Mouse (Mus musculus) thymus, postnatal 10 days (tissue): Measurements from ENCODE around the gene Cxcl17.

ENCODE experiments used
- DNase-seq, 2 experiments: peaks; one replicate each; pipeline ENCODE4 v3.0.0; 2021; ENCODE audit warnings: low spot score in 2 of 2

The Cxcl17 gene

DNA sequence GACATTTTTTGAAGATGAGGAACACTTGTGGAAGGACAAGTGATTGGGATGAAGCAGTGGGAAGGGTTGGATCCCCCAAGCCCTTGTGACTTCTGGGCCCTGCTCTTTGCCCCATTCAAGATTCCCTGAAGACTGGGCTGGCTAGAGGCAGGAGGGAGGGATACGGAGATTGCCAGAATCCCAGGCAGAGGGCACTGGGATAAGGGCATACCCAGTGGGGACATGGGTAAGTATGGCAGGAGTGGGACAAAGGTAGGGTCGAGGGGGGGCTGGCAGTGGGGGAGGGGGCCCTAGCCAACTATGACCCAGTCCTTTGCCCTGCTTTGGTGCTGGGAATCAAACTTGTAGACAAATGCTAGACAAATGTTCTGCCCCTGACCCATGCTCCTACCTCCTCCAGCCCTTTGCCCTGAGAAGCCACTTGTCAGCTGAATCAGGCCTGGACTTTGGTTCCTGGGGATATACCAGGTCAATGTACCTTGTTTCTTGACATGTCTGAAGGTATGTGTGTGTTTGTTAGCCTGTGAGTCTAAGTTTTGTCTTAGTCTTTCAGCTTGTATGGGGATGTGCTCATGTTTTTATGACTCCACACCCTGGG, 20.7 kb downstream of the Cxcl17 start:
- no peak for DNase-seq

DNA sequence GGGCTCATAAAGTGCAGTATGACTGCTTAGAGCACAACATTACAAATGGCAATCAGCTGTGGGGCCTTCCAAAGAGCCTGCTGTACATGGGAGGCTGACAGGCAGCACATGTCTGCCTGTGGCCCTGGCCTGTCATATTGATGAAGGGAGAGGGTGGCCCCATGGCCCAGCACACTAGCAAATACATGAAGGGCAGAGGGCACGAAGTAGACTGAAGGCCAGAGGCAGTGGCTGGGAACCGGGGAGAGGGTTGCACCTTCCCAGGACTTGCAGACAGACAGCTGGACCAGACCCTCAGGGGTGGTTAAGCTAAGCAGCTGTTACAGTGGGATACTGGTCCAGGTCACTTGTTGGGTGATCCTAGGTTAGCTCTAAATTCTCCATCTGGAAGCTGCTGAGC, 21.7 kb downstream of the Cxcl17 start:
- no peak for DNase-seq

DNA sequence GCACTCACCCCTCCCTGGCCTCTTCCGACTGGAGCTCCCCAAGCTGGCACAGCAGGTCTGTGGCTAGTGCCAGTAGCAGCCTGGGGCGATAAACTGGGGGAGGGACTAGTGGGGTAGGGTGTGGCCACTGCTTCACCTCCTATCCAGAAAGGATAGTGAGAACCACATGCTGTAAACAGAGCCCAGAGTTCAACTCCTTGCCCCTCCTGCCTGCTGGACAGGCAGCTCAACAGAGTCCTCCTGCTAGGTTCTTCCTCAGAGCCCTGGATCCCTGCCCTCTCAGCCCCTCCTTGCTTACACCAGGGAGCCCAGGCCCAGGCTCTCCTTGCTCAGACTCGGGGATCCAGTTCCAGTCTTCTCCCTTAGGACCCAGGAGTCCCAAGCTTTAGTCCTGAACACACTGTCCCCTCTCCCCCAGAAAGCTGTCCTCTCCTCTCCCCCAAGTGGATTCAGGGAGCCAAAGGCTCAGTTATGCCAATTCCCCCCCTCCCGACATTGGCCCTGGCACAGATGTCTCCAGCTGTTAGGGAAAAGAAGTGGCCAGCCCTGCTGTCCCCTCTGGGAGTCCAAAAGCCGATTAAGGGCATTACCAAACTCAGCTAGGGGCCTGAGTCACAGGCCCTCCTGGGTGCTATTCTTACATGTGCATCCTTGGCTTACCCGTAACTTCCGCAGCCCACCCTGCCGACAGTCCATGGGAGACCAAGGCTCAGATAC, 22.5 kb downstream of the Cxcl17 start:
- no peak for DNase-seq

DNA sequence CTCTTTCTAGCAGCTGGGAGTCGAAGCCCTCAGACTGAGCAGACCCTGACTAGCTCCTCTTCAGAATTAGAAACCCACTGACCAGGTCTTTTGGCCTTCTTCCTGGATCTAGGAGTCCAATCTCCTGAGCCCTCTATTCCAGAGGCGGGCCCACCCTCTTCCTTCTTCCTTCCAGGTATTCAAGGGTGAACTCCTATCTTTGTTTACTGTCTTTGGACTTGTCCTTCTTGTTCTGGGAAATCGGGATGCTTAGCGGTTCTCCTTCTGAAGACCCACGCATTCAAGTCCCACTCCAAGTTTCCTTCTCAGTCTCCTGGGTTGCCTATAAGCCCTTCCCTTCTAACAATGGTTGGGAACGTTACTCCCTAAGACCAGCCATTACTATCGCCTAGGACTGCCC, 23.8 kb downstream of the Cxcl17 start:
- DNase-seq, result no peak

DNA sequence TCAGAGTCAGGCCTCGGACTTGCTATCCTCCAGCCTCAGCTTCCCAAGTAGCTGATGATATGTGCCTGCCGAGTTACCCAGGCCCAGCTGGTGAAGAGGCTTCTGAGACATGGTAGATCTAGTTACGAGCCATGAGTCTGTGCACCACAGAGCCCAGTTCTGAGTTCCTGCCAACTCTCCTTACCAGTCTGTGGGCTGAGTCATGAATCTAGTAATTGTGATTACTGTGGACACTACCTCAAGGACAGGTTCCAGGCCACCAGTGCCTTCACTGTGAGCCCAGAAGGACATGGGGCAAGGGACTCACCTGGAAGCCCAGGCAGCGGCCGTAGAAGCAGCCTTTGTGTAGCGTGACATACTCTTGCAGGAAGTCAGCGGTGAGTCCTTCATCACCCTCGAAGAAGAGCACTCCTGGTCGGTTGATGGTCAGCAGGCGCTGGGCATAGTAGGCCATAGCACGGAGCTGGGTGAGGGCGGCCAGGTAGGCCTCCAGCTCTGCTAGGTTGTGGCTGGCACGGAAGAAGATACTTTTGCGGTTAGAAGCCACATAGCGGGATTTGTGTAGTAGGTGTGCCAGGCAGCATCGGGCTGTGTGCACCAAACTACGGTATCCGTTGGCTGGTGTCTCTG, 24.8 kb downstream of the Cxcl17 start:
- no peak for DNase-seq

DNA sequence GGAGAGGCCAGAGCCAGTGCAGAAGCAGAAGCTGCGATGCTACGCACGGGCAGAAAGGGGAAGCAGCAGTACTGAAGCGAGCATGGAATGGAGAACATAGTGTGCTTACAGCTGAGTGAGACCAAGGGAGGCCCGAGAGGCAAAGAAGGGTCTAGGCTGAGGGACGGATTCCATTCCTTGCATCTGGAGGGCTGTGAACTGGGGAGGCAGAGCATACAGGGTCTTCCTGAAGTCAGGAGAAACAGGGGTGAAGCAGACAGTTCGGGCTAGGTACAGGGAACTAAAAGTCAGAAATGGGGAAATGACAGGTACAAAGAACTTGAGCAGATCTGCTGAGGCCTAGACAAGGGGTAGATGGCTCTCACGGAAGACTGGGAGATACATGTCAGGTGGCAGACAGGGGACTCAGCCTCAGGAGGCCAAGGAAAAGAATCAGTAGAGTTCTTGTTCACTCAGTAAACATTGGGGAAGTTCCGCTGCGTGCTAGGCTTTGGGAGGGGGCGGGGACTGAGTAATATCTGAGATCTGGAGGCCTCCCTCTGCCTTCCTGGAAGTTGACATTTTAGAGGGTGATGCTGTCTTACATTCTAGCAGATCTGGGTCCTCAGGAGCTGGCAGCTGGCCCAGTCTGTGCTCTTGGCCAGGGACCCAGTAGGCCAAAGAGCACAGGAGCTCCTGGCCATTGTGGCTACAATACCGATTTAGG, 26.7 kb downstream of the Cxcl17 start:
- DNase-seq, result no peak

DNA sequence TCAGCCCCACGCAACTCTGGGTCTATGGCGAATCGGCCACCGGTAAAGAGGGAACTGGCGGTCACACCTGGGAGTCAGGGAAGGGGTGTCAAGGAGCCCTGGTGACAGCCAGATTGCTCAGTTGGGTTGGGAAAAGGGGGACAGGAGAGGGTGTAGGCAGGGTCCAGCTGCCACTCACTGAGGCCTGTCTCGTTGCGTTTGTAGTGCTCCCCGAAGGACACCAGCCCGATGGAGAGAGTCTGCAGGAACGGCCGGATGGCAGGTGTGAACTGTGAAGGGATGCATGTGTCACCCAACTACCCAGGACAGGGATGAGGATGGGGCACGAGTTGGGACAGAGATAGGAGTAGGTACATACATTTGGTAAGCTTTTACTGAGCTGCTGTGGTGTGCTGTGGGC, 27.4 kb downstream of the Cxcl17 start:
- DNase-seq, result no peak

DNA sequence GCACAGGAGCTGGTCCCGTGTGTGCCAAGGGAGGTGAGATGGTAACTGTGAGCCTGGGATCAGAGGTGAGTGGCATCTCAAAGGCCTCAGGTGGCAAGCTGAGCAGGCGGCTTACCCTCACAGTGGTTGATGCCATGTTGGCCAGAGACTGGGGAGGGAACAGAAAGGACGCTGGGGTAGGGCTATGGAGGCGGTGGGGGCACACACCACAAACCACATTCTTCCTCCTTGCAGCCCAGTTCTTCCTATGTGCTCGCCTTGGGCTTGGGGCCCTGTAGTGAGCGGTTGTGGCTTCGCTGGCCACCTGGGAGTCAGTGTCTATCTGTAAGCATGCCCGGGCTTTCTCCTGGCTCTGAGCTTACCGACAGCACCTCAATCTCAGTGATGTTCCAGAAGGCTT, 27.9 kb downstream of the Cxcl17 start:
- DNase-seq, result no peak

DNA sequence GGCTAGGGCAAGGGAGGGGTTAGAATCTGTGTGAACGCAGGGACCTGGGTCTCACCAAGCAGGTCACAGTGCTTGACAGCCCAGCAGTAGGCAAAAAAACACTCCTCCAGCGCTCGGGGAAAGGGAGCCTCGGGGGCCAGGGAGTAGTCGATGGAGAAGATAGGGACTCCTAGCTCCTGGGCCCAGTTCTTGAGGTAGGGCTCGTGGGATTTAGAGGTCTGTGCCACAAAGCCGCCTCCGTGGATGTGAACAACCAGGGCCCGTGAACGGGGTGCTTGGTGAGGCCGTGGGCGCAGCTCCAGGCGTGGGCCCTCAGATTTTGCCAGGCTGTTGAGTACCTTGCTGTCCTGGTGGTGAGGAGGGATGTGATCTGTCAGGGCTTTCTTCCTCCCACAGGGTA, 28.4 kb downstream of the Cxcl17 start:
- DNase-seq, result no peak

DNA sequence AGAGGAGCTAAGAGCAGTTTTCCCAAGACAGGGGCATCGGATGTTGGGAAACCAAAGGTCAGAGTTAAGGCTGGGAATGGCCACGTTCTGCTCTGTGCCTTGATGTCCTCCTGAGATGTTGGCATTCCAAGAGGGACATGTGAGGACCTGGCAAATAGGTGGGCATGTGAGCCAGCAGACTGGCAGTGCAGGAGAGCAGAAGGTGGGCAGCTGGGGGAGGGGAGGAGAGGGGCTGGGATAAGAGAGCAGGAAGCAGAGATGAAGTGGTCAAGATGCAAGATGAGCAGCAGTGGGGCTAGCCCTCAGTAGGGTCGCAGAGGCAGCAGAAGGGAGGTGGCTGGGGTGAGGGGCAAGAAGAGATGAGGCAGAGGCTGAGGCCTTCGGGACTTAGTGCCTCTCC, 28.8 kb downstream of the Cxcl17 start:
- DNase-seq, result no peak

DNA sequence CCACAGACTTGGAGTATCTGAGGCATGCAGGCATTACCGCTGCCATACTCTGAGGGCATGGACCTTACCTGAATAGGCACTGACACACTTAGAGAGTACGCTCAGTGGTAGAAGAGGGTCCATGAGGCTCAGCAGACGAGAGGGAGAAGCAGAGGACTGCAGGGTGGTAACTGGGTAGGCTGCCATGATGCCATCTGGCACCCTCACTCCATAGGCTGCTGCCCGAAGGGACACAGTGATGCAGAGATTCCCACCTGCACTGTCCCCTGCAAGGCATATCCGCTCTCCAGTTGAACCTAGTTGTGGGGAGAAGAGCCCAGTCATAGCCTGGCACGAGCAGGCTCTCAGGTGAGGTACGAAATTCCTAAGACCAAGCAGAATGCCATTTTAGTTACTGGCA, 29.3 kb downstream of the Cxcl17 start:
- DNase-seq, result no peak

DNA sequence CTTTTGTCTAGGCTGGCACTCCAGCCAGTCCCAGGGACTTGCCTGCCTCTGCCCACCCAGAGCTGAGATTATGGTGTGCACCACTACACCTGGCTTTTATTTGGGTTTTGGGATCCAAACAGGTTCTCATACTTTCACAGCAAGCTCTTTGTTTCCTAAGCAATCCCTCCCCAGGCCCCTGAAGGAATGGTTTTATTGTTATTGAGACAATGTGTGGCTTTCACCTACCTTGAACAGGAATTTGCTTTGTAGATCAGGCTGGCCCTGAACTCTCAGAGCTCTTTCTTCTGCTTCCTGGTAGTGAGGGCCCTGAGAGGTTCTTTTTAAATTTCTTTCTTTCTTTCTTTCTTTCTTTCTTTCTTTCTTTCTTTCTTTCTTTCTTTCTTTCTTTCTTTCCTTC, 30.1 kb downstream of the Cxcl17 start:
- no peak for DNase-seq

DNA sequence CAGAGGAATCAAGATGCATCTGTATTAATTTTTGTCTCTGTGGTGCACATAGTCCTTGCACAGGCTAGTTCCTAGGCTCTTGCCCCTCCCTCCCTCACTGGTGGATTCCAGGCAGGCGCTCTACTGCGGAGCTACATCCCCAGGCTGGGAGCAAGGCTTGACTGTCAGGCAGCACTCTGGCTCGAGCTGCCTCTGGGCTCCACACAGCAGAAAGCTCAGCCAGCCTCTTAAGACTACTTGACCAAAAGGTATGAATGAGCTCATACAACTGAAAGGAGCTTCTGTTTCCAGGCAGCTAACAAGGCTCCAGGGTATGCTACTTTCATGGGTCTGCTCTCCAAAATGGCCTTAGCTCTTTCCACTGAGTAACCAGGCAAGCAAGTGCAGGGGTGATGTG, 31.4 kb downstream of the Cxcl17 start:
- DNase-seq, result no peak

DNA sequence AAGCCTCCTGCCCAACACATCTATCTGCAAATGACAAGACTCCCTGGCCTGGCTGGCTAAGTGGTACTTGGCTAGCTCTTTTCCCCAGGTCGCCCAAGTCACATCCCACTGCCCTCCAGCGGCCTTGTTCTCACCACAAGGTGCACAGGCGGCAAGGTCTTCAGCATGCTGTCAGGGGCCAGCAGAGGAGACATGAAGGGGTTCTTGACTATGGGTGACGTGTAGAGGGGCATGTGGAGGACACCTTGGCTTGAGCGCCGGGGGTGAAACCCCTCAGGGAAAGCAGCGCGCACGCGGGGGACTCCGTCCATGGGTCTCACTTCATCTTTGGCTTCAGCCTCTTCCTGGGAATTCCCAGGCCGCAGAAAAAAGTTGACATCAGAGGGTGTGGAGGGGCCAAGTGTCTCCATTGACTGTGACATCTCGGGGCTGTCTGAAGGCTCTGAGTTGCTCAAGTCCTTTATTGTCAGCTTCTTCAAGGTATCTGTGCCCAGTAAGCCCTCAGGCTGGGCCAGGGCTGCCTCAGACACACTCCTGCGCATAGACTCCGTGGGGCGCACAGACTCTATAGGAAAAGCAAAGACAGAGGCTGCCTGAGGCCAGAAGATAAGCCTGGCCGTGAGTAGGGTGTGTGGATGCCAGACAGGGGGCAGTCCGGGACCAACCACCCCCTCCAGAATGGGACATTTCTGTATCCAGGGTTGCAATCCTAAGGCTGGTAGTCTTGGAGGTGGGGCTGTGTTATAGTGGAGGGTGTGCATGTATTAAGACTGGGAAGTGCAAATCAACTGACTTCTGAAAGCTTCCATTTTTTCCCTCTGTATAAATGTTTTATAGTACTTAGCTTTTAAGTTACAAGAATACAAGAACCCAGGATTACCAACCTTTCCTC, 32.0 kb downstream of the Cxcl17 start:
- peak; percentile 17 to 26 for DNase-seq

DNA sequence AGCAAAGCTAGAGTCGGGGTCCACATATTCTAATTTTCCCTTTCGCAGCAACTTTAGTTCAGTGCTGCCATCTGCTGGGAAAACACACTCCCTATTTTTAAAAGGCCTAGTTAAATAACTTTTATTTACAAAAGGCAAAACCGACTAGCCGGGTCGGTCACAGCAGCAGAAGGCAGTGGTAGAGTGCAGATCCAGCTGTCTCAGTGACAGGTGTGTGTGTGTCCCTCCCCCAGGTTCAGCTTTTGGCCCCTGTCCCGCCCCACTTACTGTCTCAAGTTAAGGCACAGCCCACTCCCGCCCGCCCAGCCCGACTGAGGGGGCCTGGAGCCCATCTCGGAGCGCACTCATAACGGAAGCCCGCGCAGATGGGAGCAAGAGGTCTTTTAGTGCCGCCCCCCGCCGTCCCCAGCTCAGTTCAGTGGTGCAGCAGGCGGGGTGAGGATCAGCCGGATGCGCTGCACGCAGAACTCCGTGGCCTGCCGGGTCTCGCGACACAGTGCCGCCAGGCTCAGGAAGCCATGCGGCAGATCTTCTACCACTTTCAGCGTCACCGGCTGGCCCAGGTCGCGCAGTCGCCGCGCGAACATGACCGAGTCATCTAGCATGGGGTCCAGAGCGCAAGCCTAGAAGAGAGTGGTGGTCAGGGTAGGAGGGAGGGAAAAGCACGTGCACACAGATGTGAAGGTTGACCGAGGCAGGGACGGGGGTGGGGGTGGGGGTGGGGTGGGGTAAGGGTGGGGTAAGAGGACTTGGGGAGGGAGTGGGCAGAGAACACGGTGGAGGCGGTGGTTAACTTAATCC, 32.9 kb downstream of the Cxcl17 start:
- peak; percentile 84 to 86 for DNase-seq

DNA sequence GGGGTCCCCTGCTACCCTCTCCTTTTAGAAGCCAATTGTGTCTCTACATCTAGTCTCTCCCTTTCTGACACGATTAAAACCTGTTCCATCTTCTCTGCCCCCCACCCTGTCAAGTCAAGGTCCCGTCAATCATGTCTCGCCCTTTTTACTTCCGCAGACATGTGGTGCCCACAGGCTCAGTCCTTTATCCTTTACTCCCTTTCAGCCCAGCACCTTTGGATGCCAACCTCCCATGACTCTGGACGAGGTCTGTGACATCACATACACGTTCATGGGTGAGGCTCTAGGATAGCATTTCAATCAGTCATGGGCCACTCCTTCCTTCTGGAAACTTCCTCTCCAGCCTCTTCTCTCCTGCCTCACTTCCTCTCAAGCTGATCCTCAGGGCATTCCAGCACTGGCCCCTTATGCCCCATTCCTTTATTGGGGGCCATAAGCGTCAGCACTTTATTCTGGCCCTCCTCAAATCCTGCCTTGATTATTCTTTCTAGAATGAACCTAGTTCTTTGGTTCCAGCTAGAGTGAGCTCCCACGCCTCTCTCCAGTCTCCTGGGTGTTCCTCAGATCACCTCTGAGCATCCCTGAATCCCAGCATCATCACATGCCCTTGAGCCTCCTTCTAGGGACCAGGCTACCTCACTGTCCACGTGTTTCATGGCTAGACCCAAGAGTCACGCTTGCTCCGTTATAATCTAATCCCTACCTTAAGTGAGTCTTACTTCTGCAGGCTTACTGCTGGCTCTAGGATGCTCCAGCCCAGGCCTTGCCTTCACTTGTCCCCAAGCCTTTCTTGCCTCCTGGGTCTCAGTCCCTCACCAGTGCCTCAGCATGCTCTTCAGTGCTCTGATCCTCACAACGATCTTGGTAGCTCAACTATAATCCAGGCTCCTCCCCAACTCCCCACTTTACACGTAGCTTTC, 34.2 kb downstream of the Cxcl17 start:
- DNase-seq, result no peak

DNA sequence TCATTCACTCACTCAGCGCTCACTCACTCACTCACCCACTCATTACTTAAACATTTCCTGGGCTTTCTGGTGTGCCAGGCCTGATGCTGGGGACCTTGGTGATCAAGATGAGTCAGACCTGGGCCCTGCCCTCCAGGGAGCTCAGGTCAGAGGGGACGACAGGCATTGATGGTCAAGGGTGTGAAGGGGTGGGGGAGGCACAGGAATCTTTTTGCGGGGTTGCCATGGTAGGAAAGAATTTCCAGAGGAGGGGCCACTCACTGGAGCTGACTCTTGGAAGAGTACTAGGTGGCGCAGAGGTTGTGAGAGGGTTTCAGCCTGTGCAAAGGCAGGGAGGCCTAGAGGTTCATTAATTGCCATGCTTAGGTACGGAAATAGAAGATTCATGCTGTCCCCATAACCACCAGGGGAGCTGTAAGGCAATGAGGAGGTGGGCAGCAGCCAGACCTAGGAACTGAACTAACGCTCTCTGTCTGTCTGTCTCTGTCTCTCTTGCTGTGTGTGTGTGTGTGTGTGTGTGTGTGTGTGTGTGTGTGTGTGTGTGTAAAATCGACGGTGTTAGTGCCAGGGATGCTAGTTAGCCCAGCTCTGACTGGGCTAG, 35.5 kb downstream of the Cxcl17 start:
- DNase-seq, result no peak

DNA sequence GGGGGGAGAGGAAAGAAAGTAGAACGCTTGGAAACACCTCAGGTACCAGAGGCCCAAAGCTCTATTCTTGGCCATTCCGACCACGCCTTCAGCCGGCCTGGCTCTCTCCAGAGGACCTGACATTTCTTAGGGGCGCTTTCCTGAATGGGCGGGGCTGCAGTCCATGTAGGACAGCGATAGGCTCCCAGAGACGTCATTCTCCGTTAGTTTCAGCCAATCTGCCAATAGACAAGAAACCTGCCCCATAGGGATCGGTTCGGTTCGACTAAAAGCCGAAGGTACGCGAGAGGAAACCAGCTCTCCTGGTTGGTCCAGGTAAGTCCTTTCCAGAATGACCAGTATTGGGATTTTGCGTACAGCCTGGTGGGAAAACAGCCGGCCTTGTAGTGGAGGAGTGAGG, 36.1 kb downstream of the Cxcl17 start:
- no peak for DNase-seq

DNA sequence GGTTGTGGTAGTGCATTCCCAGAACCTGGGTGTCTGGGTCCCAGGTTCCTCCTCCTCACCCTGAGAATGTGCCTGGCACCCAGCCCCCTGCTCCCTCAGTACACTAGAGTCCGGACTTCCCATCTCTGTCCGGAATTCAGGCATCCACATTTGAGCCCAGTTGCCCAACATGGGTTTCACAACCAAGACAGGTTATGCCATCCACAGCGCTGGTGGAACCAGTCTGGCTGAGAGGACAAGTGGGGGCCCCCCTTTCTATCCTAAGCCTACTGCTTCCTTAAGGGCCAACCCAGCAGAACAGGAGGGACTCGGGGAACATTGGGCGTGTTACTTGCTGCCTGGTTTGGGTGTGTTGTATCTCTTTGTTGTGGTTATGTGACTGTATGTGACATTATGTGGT, 40.2 kb downstream of the Cxcl17 start:
- no peak for DNase-seq
